Mouse (Mus musculus) bone marrow macrophage, adult 2 months (primary cell): ENCODE data around the gene Dock1. TPM values are rescaled to one million over a fixed set of nuclear protein-coding genes. Genes with fewer than 3 reads are reported as not detected.

Experiments
- H3K27ac ChIP-seq: 2 replicates; pipeline ENCODE4 v1.5.1; 2012; ENCODE audit warnings: low read depth, low read length; ENCODE audit not compliant: insufficient read depth
- H3K4me1 ChIP-seq: 2 replicates; pipeline ENCODE4 v1.6.1; 2012; ENCODE audit warnings: low read length; ENCODE audit not compliant: control insufficient read depth, insufficient read depth
- H3K4me3 ChIP-seq: 2 replicates; pipeline ENCODE4 v1.5.1; 2012; ENCODE audit warnings: mild to moderate bottlenecking, low read length, moderate library complexity; ENCODE audit not compliant: insufficient read depth
- CTCF ChIP-seq: IDR thresholded peaks from 2 replicates; pipeline ENCODE4 v1.5.1; 2012; ENCODE audit warnings: low read depth, mild to moderate bottlenecking, low read length, moderate library complexity
- POLR2A ChIP-seq: IDR thresholded peaks from 2 replicates; pipeline ENCODE4 v1.6.1; 2012; ENCODE audit warnings: mild to moderate bottlenecking, low read depth, low read length, borderline replicate concordance
- polyA plus RNA-seq: library from polyadenylated mRNA; stranded (reverse); fragments of >200 nt; gene quantifications from 2 replicates; pipeline ENCODE4 v1.2.4, GENCODE M21; 2012; ENCODE audit not compliant: missing spikeins, insufficient read depth, insufficient read length

The Dock1 gene
- polyA plus RNA-seq, 1 experiment: 19.9 TPM

- Histone ChIP-seq H3K27ac (no peak overlapping the region), H3K4me3 (no peak overlapping the region), H3K4me1 (no peaks in the 10 kb centered on the region)
- TF ChIP-seq CTCF (no peak), POLR2A (no peak)
Measured at GRCm38 (mm10) chr7:134747059-134747458, 76.6 kb downstream of the Dock1 start.

GRCm38 (mm10) chr7:134748376-134748775 lies 77.9 kb downstream of the Dock1 start:
- no peak overlapping the region for H3K27ac ChIP-seq
- H3K4me3 ChIP-seq: no peak overlapping the region
- TF ChIP-seq POLR2A (no peak), CTCF (no peak)
- H3K4me1 ChIP-seq: no peaks in the 10 kb centered on the region

DNA sequence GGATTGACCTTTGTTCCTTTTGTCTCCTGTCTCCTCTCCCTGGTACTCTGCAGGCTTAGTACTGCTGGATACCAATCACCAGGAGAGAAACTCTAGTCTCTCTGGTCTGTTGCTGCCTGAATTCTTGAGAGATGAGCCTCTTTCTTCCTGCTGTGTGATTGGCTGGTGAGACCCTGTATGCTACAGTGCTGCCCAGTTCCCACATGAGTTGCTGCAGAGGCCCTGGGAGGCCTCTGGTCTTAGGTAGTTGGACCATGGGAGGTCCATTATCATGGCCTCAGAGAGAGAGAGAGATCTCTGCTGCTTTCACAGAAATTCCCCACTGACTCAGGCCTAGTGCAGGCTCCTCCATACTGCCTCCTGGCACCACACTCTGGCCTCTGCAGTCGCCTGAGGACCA lies 79.2 kb downstream of the Dock1 start:
- Histone ChIP-seq H3K4me3 (no peak overlapping the region), H3K27ac (no peak overlapping the region)

GRCm38 (mm10) chr7:134751496-134751895 lies 81.0 kb downstream of the Dock1 start:
- H3K4me1 ChIP-seq: no peaks in the 10 kb centered on the region
- H3K27ac ChIP-seq: no peak overlapping the region
- H3K4me3 ChIP-seq: no peak overlapping the region
- TF ChIP-seq CTCF (no peak), POLR2A (no peak)

More for the DNA sequence above, 79.2 kb downstream of the Dock1 start:
- no peaks in the 10 kb centered on the region for H3K4me1 ChIP-seq
- no peak for TF ChIP-seq POLR2A
- TF ChIP-seq CTCF: no peak

DNA sequence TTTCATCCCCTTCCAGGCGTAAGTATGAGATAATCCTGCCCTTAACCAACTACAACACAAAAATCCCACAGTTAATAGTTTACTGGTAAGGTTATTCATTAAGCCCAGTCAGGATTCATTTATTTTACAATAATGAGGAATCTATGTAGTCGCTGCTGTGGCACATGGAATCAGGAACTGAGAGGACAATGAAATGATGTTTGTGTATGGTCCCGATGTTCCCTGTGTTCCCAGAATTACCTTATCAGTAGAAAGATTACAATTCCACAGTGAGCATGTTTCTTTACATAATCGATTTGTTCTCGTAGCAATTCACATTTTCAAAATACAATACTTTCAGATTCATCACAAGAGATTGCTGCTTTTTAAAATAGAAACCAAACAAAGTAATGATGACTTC lies 83.0 kb downstream of the Dock1 start:
- Histone ChIP-seq H3K4me1 (no peaks in the 10 kb centered on the region), H3K4me3 (no peak overlapping the region), H3K27ac (no peak overlapping the region)
- TF ChIP-seq POLR2A (no peak), CTCF (no peak)

DNA sequence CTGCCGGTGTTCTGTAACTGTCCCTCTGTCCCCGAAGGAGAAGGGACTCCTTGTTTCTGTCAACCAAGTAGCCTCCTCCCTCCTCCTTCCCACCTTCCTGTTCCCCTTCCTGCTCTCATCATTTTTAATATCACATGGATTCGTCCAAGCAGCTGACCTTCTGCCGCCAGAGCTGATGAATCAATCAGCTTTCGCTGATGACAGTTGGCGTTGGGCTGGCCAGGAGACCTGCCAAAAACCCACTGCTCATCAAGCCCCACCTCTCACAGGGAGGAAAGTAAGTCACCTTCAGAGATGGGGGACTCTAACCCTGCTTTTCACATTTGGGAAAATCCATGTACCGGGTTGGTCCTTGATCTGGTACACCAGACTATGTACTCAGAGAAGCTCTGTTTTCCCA lies 87.2 kb downstream of the Dock1 start:
- Histone ChIP-seq H3K27ac (no peak overlapping the region), H3K4me1 (no peaks in the 10 kb centered on the region), H3K4me3 (no peak overlapping the region)
- TF ChIP-seq POLR2A: no peak
- no peak for TF ChIP-seq CTCF

GRCm38 (mm10) chr7:134761799-134762198 lies 91.3 kb downstream of the Dock1 start:
- no peaks in the 10 kb centered on the region for H3K4me1 ChIP-seq
- no peak overlapping the region for H3K4me3 ChIP-seq
- no peak overlapping the region for H3K27ac ChIP-seq
- TF ChIP-seq CTCF (no peak), POLR2A (no peak)

DNA sequence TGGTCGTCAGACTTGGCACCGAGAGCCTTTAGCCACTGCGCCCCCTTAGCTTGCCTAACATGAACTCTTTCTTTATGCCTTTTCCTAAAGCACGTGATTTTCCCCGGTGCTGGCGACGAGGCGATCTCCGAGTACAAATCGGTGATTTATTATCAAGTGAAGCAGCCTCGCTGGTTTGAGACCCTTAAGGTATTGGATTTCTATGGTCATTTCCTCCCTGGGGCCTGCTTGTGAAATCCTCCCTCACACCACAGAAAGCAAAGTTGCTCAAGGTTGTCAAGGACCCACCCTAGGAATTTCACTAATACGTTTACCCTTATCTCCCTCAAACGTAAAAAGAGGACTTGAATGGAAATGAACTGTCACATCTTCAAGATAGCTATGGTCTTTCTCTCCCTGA lies 94.7 kb downstream of the Dock1 start:
- no peak overlapping the region for H3K27ac ChIP-seq
- TF ChIP-seq POLR2A: no peak
- H3K4me3 ChIP-seq: no peak overlapping the region
- no peaks in the 10 kb centered on the region for H3K4me1 ChIP-seq

DNA sequence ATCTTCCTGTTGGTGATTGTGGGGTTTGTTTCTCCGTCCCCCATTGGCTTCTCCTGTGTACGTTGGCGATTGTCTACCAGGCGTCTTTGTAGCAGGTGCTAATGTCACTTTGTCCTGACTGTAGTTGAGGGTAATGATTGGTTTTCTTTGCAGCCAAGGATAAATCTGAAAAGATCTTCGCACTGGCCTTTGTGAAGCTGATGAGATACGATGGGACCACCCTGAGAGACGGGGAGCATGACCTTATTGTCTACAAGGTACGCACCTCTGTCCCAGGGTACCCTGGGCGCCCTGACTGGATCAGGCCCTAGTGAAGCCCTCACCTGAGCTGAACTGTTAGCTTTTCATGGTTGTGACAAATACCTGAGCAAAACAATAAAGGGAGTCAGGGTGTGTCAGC lies 100.9 kb downstream of the Dock1 start:
- no peak overlapping the region for H3K27ac ChIP-seq
- H3K4me1 ChIP-seq: peaks cover 5% of the 10 kb centered on the region; the same call in 1 of the 2 replicates
- no peak overlapping the region for H3K4me3 ChIP-seq
- TF ChIP-seq POLR2A: no peak
- no peak for TF ChIP-seq CTCF

GRCm38 (mm10) chr7:134772363-134772762 lies 101.9 kb downstream of the Dock1 start:
- peaks cover 5% of the 10 kb centered on the region; the same call in 1 of the 2 replicates for H3K4me1 ChIP-seq
- no peak overlapping the region for H3K27ac ChIP-seq
- no peak overlapping the region for H3K4me3 ChIP-seq
- TF ChIP-seq POLR2A (no peak), CTCF (no peak)

DNA sequence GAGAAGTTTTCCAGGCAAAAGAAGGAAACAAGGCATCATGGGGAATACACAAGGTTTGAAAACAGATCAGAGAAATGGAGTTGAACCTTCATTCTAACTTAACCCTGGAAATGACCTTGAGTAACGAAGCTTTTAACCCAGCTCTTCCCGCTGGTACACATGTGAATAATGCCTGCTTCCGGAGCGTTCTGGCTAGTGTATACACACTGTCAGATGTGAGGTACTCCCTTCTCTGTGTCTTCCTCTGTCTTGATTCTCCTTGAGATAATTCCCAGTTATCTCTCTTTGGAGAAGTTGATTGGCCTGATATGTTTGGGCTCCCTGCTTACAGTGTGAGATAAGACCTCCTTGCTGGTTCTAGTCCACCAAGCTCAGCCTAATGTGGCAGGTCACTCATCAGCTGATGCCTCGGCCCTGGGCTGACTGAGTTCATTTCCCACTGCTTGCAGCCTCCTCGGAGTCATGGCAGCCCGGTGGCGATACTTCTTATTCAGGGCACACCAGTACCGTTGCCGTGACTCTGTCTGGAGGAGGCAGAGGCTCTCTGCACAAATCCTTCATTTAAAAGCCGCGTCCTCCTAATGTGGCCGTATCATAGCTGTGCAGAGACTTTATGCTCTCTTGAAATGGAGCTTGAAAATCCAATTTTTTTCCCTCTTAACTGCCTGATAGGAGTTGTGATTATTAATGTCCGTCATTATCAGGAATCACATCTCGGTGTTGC lies 102.6 kb downstream of the Dock1 start:
- H3K4me3 ChIP-seq: no peak overlapping the region
- peaks cover 5% of the 10 kb centered on the region; the same call in 1 of the 2 replicates for H3K4me1 ChIP-seq
- H3K27ac ChIP-seq: no peak overlapping the region
- TF ChIP-seq CTCF (no peak), POLR2A (no peak)
